Mouse (Mus musculus) cortical plate, adult 2 months (tissue): Measurements from ENCODE around the gene Gng12.

Experiments
- CTCF ChIP-seq: fragments of 200-500 bp; IDR thresholded peaks from 2 replicates; pipeline ENCODE4 v1.5.1; 2011; ENCODE audit warnings: mild to moderate bottlenecking, control low read depth, low read length; ENCODE audit not compliant: insufficient read depth; ENCODE audit errors: extremely low read depth
- POLR2A ChIP-seq: fragments of 200-500 bp; IDR thresholded peaks from 2 replicates; pipeline ENCODE4 v1.6.1; 2011; ENCODE audit warnings: mild to moderate bottlenecking, low read length, control low read depth; ENCODE audit not compliant: insufficient read depth; ENCODE audit errors: extremely low read depth

DNA sequence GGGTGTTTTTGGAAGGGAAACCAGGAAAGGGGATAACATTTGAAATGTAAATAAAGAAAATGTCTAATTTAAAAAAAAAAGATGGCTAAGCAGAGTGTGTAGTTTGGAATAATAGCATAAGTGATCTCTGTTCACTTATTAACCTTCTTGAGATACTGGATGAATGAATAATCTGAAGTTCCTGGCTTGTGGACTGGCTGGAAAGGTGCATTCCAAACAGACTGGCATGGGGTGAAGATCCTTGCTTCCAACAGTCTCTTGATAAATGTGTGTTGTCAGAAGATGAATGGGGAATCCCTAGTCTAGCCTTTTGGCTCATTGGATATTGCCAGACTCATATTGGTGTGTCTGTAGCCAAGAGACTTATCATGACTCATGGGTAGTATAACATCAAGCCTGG is 40.0 kb upstream of the Gng12 start:
- TF ChIP-seq POLR2A, result no peak
- TF ChIP-seq CTCF, result no peak
